Mouse (Mus musculus) limb, embryonic 15.5 days (tissue): Measurements from ENCODE around the gene Acad10. TPM values are rescaled to one million over a fixed set of nuclear protein-coding genes. Genes with fewer than 3 reads are reported as not detected.

Experiments used
- ATAC-seq: fragments of 200-750 bp; cut with Nextera tagmentation; 2 replicates; pipeline ENCODE4 v1.8.0; 2017; ENCODE audit warnings: low read depth, moderate TSS enrichment; ENCODE audit not compliant: insufficient number of reproducible peaks, low FRiP score, low TSS enrichment
- H3K27ac ChIP-seq: fragments of 300-500 bp; sonication (generic); 2 replicates; pipeline ENCODE4 v1.5.1; 2015; ENCODE audit warnings: moderate library complexity, mild to moderate bottlenecking, inconsistent platforms
- H3K27me3 ChIP-seq: fragments of 300-500 bp; sonication (generic); 2 replicates; pipeline ENCODE4 v1.6.1; 2015; ENCODE audit warnings: inconsistent platforms
- H3K36me3 ChIP-seq: fragments of 300-500 bp; sonication (generic); 2 replicates; pipeline ENCODE4 v1.6.1; 2015; ENCODE audit warnings: inconsistent platforms
- H3K4me1 ChIP-seq: fragments of 300-500 bp; sonication (generic); 2 replicates; pipeline ENCODE4 v1.6.1; 2015; ENCODE audit warnings: inconsistent platforms
- H3K4me2 ChIP-seq: fragments of 300-500 bp; sonication (generic); 2 replicates; pipeline ENCODE4 v1.6.1; 2015; ENCODE audit warnings: mild to moderate bottlenecking, inconsistent platforms
- H3K4me3 ChIP-seq: fragments of 300-500 bp; sonication (generic); 2 replicates; pipeline ENCODE4 v1.5.1; 2015; ENCODE audit warnings: mild to moderate bottlenecking, inconsistent platforms
- H3K9ac ChIP-seq: fragments of 300-500 bp; sonication (generic); 2 replicates; pipeline ENCODE4 v1.6.1; 2015; ENCODE audit warnings: inconsistent platforms
- H3K9me3 ChIP-seq: fragments of 300-500 bp; sonication (generic); 2 replicates; pipeline ENCODE4 v1.6.1; 2016; ENCODE audit warnings: inconsistent platforms
- WGBS: fragments of 180-500 bp; shearing (Covaris S2); methylation state at CpG from one replicate; pipeline ENCODE4 v1.1.7; 2015; 5-methylcytosine and 5-hydroxymethylcytosine counted together
- polyA plus RNA-seq: library from polyadenylated mRNA; unstranded; fragments of >200 nt; fragmentation: Nextera tagmentation; extraction: Ambion mirVana; gene quantifications from 2 replicates; pipeline ENCODE4 v1.2.1, GENCODE M21; 2015

Acad10 gene
- polyA plus RNA-seq, 1 experiment from 2014 or later = 3.3 TPM

DNA sequence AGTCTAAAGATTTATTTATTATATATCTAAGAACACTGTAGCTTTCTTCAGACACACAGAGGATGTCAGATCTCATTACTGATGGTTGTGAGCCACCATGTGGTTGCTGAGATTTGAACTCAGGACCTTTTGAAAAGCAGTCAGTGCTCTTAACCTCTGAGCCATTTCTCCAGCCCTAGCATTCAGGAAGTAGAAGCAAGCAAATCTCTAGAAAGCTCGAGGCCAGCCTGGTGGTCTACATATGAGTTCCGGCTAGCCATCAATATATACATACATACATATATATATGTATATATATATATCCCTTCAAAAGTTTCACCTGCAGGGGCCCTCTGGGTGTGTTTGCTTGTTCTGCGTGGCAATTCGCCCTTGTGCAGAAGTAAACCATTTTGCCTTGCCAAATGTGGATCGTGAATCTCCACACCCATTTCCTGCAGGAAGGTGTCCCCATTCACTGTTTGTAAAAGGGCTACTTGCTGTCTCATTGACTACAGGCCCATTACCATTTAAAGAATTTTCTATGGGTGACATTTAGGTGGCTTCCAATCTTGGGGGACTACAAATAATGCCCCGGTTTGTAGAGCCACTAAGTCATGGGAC lies 65.5 kb downstream of the Acad10 start:
- no peaks in the 10 kb centered on the region for H3K9me3 ChIP-seq
- H3K4me1 ChIP-seq = peaks cover 26% of the 10 kb centered on the region
- no peak overlapping the region for H3K4me3 ChIP-seq
- peak overlapping the region; percentile 95; the same call in 1 of the 2 replicates for H3K4me2 ChIP-seq
- no peaks in the 10 kb centered on the region for H3K36me3 ChIP-seq
- H3K27ac ChIP-seq = no peak overlapping the region; the same call in 1 of the 2 replicates
- no peaks in the 10 kb centered on the region for H3K27me3 ChIP-seq
- WGBS = 81% methylated on average over 6 of the region's 6 CpGs
- H3K9ac ChIP-seq = no peak overlapping the region
- no peak for ATAC-seq

DNA sequence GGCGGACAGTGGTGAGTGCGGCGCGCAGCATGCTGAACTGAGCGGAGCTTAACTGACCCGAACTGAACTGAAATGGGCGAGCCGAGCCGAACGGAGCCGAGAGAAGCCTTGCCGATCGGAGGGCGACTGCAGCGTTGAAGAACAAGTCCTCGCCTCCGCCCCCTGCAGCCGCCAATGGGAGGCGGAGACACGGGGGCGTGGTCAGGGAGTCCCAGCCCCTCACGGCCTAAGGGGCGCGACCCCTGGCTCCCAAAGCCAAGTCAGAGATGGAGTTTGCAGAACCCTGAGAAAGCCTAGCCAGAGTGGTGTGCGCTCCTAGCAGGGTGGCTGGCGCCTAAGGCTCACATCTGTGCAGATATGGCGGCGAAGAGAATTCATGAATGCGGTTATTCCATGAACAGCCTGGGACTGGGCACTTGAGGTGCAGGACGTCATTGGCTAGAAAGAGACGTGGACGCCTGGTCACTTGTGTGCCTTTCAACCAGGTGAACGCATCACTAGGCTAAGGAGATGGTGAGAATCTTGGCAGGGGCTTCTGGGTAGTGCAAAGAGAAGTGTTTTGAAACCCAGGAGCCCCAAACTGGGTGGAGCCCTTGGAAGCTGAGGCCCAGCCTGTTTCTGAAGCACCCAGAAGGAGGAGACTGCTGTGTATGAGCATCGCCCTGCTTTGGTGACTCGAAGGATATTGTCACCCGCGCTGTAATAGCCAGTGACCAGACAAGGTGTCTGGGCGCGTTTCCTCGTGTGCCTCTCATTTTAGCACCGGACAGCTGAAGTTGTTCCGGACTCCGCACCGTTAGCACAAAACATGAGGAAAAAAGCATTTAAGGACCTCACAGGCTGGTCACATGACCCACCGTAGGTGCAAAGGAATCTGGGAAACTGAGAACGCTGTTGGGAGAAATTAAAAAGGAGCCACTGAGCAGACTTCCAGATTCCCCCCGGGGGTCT lies 66.6 kb downstream of the Acad10 start, which contains the start of gene Aldh2:
Gene Aldh2 (minus strand): TSS at position 374 of the 951 bp plus-strand sequence.
- Histone ChIP-seq H3K9me3 (no peaks in the 10 kb centered on the region), H3K9ac (peak within 1 kb of the TSS; percentile 75), H3K27ac (peak within 1 kb of the TSS; percentile 90), H3K4me3 (peak within 1 kb of the TSS; percentile 78), H3K36me3 (no peaks in the 10 kb centered on the region), H3K4me1 (peaks cover 26% of the 10 kb centered on the region), H3K4me2 (peak within 1 kb of the TSS; percentile 95), H3K27me3 (no peaks in the 10 kb centered on the region)
- peak; percentile 84 for ATAC-seq
- 1% methylated on average over 47 of the region's 47 CpGs for WGBS

DNA sequence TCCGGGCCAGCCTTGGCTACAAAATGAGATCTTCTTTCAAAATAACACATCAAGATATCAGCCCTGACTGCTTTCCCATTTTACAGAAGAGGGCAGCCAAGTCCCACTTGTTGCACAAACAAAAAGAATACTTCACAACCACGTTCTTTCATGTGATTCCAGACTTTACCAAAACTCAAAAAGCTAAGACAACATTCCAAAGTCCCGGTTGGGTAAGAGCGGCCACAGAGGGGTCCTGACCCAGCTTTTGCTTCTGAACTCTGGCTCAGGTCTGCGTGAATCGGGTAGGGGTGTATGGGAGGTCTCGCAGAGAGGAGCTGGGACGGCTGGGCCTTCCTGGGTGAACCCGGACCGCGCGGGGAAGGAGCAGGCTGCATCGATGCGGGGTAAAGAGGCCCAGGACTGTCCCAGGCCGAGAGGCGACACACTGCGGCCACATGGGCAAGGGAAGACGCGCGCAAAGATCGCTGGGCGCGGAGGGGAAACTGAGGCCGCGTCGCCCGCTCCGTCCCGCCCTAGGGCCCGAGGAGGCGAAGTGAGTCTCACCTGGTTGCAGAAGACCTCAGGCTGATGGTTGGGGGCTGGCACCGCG lies 67.4 kb downstream of the Acad10 start:
- Histone ChIP-seq H3K36me3 (no peaks in the 10 kb centered on the region), H3K27me3 (no peaks in the 10 kb centered on the region), H3K4me1 (peaks cover 26% of the 10 kb centered on the region), H3K4me2 (peak overlapping the region; percentile 95), H3K9ac (peak overlapping the region; percentile 75), H3K27ac (peak overlapping the region; percentile 90), H3K4me3 (peak overlapping the region; percentile 78), H3K9me3 (no peaks in the 10 kb centered on the region)
- 4% methylated on average over 33 of the region's 33 CpGs for WGBS
- ATAC-seq = peak; percentile 16; the same call in 1 of the 2 replicates

DNA sequence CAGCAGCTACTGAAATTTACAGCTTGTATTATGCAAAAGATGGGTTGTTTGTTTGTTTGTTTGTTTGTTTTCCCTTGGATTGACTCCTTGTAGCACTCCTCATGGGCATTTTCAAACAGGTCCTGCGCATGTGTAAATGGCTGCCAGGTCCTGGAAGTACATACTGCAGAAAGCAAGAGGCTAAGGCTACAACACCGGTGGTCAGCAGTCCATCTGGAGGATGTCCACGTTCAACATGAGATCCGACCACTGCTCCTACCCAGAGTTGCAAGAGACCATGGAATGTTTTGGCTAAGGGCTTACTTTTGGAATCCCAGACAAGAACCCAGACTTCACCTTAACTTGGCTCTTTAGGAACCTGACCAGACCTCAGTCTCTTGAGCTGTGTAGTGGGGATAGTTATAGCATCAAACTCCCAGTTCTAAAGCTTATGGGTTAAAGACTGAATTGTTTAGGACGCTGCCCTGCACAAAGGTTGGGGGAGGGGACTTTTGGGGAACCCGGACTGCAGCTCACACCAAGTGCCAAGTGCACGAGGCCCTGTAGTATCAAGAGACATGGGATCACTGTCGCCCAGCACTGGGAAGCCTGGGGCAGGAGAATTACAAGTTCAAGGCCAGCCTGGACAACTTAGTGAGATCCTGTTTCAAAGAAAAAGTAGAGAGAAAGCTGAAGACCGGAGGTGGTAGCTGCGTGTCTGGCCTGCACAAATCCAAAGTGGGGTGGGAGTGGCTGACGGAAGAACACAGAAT lies 68.1 kb downstream of the Acad10 start:
- Histone ChIP-seq H3K4me3 (peak overlapping the region; percentile 78), H3K4me1 (peaks cover 26% of the 10 kb centered on the region), H3K27me3 (no peaks in the 10 kb centered on the region), H3K36me3 (no peaks in the 10 kb centered on the region), H3K9ac (no peak overlapping the region), H3K9me3 (no peaks in the 10 kb centered on the region), H3K4me2 (peak overlapping the region; percentile 95), H3K27ac (no peak overlapping the region)
- WGBS = 53% methylated on average over 11 of the region's 11 CpGs
- no peak for ATAC-seq

DNA sequence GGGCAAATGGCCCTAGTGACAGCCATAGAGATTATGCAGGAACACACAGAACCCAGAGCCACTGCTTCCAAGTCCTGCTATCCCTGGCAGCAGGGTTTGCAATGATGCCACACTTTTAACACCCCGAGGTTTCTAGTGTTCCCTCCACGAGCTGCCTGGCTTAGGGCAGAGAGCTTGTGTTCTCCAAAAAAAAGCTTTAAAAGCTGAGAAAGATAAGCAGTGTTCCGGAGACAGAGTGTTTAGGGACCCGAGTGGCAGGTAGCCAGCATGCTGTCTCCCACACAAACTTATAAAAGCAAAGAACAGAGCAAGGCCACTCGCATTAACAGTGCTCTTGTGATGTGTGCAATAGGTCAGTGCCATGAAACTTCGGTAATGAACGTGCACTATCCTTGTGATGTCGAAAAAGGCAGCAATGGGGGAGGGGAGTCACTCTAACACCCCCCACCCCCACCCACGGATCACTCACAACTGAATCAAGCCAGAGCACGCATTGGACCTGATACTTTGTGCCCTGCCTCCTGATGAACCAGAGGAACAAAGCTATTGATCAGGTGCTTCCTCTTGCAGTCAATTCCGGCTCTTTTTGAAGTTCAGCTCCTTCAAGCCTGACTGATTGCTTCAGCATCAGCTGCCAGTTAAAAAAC lies 68.8 kb downstream of the Acad10 start:
- Histone ChIP-seq H3K9me3 (no peaks in the 10 kb centered on the region), H3K4me2 (peak overlapping the region; percentile 95; the same call in 1 of the 2 replicates), H3K9ac (no peak overlapping the region), H3K36me3 (no peaks in the 10 kb centered on the region), H3K27me3 (no peaks in the 10 kb centered on the region), H3K4me3 (no peak overlapping the region), H3K4me1 (peaks cover 31% of the 10 kb centered on the region), H3K27ac (peak overlapping the region; percentile 5; the same call in 1 of the 2 replicates)
- ATAC-seq = no peak
- 60% methylated on average over 11 of the region's 11 CpGs for WGBS

DNA sequence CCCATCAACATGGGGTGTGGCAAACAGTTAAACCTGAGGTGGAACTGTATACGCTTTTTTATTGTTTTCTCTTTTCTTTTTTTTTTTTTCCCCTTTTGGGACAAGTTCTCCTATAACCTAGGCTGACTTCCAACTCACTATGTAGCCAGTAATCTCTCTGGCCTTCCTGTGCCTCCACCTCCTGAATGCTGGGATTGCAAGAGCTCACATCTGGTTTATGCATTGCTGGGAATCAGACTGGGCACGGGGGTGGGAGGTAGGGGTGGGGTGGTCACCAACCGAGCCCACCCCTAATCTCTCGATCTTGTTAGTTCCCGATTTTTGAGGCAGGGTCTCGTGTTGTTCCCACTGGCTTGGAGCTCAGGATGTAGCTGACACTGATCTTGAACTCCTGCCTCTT lies 70.4 kb downstream of the Acad10 start:
- ATAC-seq = no peak
- Histone ChIP-seq H3K27ac (no peak overlapping the region), H3K4me2 (no peak overlapping the region), H3K9me3 (no peaks in the 10 kb centered on the region), H3K4me3 (no peak overlapping the region), H3K27me3 (no peaks in the 10 kb centered on the region), H3K9ac (no peak overlapping the region), H3K36me3 (no peaks in the 10 kb centered on the region), H3K4me1 (peaks cover 36% of the 10 kb centered on the region)
- 74% methylated on average over 6 of the region's 6 CpGs for WGBS

DNA sequence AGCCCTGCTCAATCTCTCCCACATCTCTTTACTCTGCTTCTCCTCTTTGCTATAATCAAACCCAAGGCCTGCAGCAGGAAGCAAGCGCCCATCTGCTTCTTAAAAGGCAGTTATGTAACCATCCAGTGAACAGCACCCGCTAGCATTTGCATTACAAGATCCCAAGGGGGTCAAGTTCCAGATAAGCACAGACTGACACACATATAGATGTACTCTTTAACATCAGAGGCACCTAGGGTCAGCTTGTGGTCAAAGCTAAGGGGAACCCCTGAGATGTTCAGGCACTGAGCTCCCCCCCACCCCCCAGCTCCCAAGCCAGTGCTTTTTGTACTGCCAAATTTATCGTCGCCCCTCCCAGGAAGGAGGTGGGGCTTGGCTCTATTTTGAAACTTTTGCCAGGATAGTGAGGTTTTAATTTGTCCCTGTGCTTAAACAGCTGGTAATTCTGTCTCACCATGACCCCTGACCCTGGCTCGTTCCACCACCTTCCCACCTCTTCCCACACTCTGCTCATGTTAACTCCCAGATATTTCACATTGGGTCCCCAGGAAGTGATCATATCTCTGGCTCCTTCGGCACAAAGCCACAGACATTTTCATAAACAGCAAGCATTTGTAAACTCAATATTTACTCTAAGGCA lies 73.8 kb downstream of the Acad10 start:
- no peak for ATAC-seq
- Histone ChIP-seq H3K4me3 (no peak overlapping the region), H3K27me3 (no peaks in the 10 kb centered on the region), H3K4me2 (no peak overlapping the region), H3K9ac (no peak overlapping the region), H3K36me3 (no peaks in the 10 kb centered on the region), H3K9me3 (no peaks in the 10 kb centered on the region), H3K27ac (0 out of 2 replicates have a peak overlapping the region, but pooled peaks have one; percentile 33), H3K4me1 (peaks cover 24% of the 10 kb centered on the region)
- WGBS = 52% methylated on average over 6 of the region's 6 CpGs

DNA sequence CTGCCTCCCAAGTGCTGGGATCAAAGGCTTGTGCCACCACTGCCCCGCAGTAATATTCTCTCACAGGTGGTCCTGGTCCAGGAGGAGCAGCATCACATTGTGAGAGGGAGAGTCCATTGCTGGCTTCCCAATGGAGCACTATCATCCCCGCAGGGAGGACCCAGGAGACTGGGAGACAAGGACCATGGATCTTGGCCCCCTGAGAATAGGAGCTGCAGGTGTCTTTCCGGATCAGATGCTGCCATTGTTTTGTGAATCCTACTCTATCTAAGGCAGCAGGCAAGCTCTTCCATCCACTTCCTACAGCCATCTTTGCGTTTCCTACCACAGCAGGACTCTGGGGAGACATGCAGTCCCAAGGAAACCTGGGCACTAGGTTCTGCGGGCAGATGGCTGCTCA lies 74.6 kb downstream of the Acad10 start:
- H3K4me2 ChIP-seq = no peak overlapping the region
- WGBS = 90% methylated on average over 5 of the region's 5 CpGs
- H3K4me1 ChIP-seq = peaks cover 18% of the 10 kb centered on the region
- H3K4me3 ChIP-seq = no peak overlapping the region
- no peaks in the 10 kb centered on the region for H3K27me3 ChIP-seq
- H3K36me3 ChIP-seq = no peaks in the 10 kb centered on the region
- no peaks in the 10 kb centered on the region for H3K9me3 ChIP-seq
- H3K9ac ChIP-seq = no peak overlapping the region
- no peak for ATAC-seq
- no peak overlapping the region for H3K27ac ChIP-seq

DNA sequence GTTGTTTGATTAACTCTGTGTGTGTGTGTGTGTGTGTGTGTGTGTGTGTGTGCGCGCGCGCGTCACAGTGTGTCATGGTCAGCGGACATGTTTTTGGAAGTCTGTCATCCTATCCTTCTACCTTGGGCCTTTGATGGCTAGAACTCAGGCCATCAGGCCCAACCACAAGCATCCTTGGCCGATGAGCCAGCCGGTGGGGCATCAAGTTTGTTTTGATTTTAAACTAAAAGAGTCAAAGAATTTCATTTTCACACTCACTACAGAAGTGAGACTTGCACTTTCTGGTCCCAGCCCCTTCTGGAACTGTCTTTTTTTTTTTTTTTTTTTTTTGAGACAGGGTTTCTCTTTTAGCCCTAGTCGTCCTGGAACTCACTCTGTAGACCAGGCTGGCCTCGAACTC lies 75.3 kb downstream of the Acad10 start:
- WGBS = 95% methylated on average over 10 of the region's 10 CpGs
- Histone ChIP-seq H3K9me3 (no peaks in the 10 kb centered on the region), H3K27ac (no peak overlapping the region), H3K4me3 (no peak overlapping the region), H3K4me2 (no peak overlapping the region), H3K36me3 (peaks cover 6% of the 10 kb centered on the region; the same call in 1 of the 2 replicates), H3K27me3 (no peaks in the 10 kb centered on the region), H3K9ac (no peak overlapping the region), H3K4me1 (peaks cover 18% of the 10 kb centered on the region)
- ATAC-seq = no peak

DNA sequence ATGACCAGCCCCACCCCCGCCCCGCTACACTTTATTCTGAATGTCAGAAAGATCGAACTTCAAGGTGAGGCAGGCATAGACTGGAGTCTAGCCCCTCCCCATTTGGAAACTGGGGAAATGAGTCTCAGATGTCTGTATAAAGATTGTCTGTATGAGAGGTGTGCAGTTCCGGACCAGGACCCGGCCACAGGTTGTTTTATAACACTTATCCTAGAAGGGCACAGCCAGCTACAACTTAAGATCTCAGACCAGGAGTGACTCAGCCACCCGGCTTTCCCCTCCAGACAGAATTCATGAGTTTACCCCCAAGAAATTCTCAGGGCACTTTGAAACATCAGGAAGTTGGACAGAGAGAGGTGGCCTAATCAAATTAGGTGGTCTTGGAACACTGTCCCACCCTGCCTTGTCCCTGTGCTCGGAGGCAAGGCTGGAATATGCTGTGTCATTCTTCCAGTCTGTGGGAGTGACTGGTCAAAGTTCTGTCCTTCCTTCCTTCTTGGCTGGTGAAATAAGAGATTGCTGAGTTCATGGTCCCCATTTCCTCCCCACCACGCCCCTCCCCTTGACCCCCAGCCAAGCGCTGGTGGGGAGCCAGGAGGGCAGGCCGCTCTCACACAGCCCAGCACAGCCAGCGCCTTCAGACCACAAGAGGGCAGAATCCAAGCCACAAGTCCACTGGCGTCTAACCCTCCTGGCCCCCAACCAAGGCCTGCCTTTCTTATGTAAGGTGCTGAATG lies 76.4 kb downstream of the Acad10 start:
- no peak overlapping the region for H3K9ac ChIP-seq

More for the DNA sequence above, 76.4 kb downstream of the Acad10 start:
- H3K27me3 ChIP-seq = no peaks in the 10 kb centered on the region
- H3K4me3 ChIP-seq = no peak overlapping the region
- no peaks in the 10 kb centered on the region for H3K9me3 ChIP-seq
- H3K36me3 ChIP-seq = peaks cover 17% of the 10 kb centered on the region
- peaks cover 18% of the 10 kb centered on the region for H3K4me1 ChIP-seq
- H3K4me2 ChIP-seq = no peak overlapping the region
- peak overlapping the region; percentile 63 for H3K27ac ChIP-seq
- no peak for ATAC-seq
- WGBS = 54% methylated on average over 12 of the region's 12 CpGs
